Mouse (Mus musculus) lung, embryonic 16.5 days (tissue): Measurements from ENCODE around the gene Cul4a. TPM values are rescaled to one million over a fixed set of nuclear protein-coding genes. Genes with fewer than 3 reads are reported as not detected.
A peak's percentile ranks its signal among the peaks of the same experiment; 100 is the strongest.

ENCODE experiments used
- ATAC-seq: fragments of 200-750 bp; cut with Nextera tagmentation; 2 replicates; pipeline ENCODE4 v1.8.0; 2017; ENCODE audit warnings: low read depth, mild to moderate bottlenecking, moderate library complexity
- H3K27ac ChIP-seq: fragments of 300-500 bp; sonication (generic); 2 replicates; pipeline ENCODE4 v1.5.1; 2014; ENCODE audit warnings: mild to moderate bottlenecking, control low read depth, low read length
- H3K27me3 ChIP-seq: fragments of 300-500 bp; sonication (generic); 2 replicates; pipeline ENCODE4 v1.6.1; 2014; ENCODE audit warnings: low read depth, low read length, mixed read lengths; ENCODE audit not compliant: control insufficient read depth, insufficient read depth
- H3K36me3 ChIP-seq: fragments of 300-500 bp; sonication (generic); 2 replicates; pipeline ENCODE4 v1.6.1; 2014; ENCODE audit warnings: low read length; ENCODE audit not compliant: control insufficient read depth, insufficient read depth
- H3K4me1 ChIP-seq: fragments of 300-500 bp; sonication (generic); replicated peaks from 2 replicates; pipeline ENCODE4 v1.6.1; 2014; ENCODE audit warnings: low read length, mixed read lengths; ENCODE audit not compliant: control insufficient read depth, insufficient read depth
- H3K4me2 ChIP-seq: fragments of 300-500 bp; sonication (generic); 2 replicates; pipeline ENCODE4 v1.6.1; 2014; ENCODE audit warnings: low read depth, low read length, control low read depth
- H3K4me3 ChIP-seq: fragments of 300-500 bp; sonication (generic); 2 replicates; pipeline ENCODE4 v1.5.1; 2014; ENCODE audit warnings: mild to moderate bottlenecking, low read length, control low read depth
- H3K9ac ChIP-seq: fragments of 300-500 bp; sonication (generic); 2 replicates; pipeline ENCODE4 v1.6.1; 2014; ENCODE audit warnings: low read length, control low read depth
- H3K9me3 ChIP-seq: fragments of 300-500 bp; sonication (generic); 2 replicates; pipeline ENCODE4 v1.6.1; 2016; ENCODE audit warnings: low read length; ENCODE audit not compliant: control insufficient read depth
- WGBS: fragments of 180-500 bp; shearing (Covaris S2); extraction: QIAGEN DNeasy Blood & Tissue Kit; methylation state at CpG from one replicate; pipeline ENCODE4 v1.1.7; 2014; 5-methylcytosine and 5-hydroxymethylcytosine counted together
- polyA plus RNA-seq: library from polyadenylated mRNA; unstranded; fragments of >200 nt; fragmentation: Nextera tagmentation; extraction: Ambion mirVana; gene quantifications from 2 replicates; pipeline ENCODE4 v1.2.1, GENCODE M21; 2015

The Cul4a gene
- polyA plus RNA-seq, 1 experiment from 2014 or later: 101 TPM

DNA sequence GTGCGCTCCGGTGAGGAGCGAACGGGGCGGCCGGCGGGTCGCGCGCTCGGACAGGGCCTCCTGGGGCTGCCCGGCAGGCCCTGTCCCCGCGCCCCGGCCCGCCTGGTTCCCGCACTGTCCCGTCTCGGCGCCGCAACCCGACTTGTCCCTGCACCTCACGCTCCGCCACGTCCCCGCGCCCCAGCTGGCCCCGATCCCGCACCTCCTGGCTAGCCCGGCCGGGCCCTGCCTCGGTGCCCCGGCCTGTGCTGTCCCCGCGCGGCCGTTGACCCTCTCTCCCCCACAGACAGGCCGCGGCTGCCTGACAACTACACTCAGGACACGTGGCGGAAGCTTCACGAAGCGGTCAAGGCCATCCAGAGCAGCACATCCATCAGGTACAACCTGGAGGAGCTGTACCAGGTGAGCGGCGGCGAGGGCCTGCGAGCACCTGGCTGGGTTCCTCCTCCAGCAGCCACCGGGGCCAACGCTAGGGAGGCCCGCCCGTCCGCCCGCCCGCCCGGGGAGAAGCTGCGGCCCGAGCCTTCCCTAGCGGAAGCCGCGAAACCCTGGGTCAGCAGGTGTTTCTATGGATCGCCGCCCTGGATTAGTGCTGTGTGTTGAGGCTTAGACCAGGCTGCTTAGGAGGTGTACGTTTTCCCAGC, 609 bp downstream of the Cul4a start:
- ATAC-seq: peak; percentile 53
- no peaks in the 10 kb centered on the region for H3K9me3 ChIP-seq
- H3K4me3 ChIP-seq: peak overlapping the region; percentile 99
- peak overlapping the region; percentile 98 for H3K9ac ChIP-seq
- peaks cover 19% of the 10 kb centered on the region for H3K4me1 ChIP-seq
- H3K27ac ChIP-seq: peak overlapping the region; percentile 72
- peak overlapping the region; percentile 94 for H3K4me2 ChIP-seq
- 0 out of 2 replicates have a peak, but pooled peaks cover 2% of the 10 kb centered on the region for H3K36me3 ChIP-seq
- WGBS: under 1% methylated on average over 44 of the region's 63 CpGs
- H3K27me3 ChIP-seq: no peaks in the 10 kb centered on the region

DNA sequence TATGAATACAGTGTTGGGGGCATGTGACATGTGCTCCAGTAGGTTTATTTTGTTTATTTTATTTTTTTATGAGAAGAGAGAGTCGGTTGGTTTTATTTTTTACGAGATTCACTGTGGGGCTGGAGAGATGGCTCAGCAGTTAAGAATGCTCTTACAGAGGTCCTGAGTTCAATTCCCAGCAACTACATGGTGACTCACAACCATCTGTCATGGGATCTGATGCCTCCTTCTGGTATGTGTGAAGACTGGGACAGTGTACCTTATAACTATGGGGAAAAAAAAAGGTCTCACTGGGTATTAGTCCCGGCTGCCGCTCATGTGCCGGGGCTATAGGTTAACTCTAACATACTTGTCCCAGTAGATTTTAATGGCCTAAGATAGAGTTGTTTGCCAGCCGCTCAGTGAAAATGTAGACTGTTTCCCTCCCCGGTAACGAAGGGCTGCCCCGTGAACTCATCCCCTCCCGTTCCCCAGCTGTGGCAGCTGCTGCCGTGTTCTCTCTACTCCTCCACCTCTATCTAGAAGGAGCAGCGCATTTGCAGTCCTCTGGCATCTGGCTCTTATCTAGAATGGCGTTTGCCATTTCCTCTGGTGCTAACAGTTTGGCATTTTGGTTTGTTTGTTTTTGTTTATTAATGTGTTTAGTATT, 2.7 kb downstream of the Cul4a start:
- no peak overlapping the region for H3K4me3 ChIP-seq
- WGBS: 77% methylated on average over 13 of the region's 13 CpGs
- ATAC-seq: no peak
- no peak overlapping the region for H3K27ac ChIP-seq
- no peaks in the 10 kb centered on the region for H3K27me3 ChIP-seq
- peaks cover 19% of the 10 kb centered on the region for H3K4me1 ChIP-seq
- H3K36me3 ChIP-seq: no peaks in the 10 kb centered on the region
- no peaks in the 10 kb centered on the region for H3K9me3 ChIP-seq
- no peak overlapping the region for H3K4me2 ChIP-seq
- no peak overlapping the region for H3K9ac ChIP-seq

DNA sequence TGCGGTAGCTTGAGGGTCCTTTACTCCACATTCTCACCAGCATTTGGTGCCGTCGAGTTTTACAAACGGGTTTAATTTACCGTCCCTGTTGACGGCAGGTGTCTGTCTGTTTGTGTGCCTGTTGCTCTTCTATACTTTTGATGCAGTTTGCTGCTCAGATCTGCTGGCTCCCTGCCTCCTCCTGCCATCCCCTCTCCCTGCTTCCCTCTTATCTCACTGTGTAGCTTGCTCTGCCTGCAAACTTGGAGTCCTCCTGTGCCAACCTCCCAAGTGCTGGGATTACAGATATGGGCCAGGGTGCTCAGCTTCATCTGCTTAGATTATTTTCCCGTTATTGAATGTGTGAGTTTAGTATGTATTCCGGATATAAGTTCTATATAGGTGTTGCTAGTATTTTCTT, 3.5 kb downstream of the Cul4a start:
- H3K36me3 ChIP-seq: no peaks in the 10 kb centered on the region; the same call in 1 of the 2 replicates
- H3K9me3 ChIP-seq: no peaks in the 10 kb centered on the region
- ATAC-seq: no peak
- WGBS: 85% methylated on average over 8 of the region's 8 CpGs
- H3K27ac ChIP-seq: no peak overlapping the region
- no peak overlapping the region for H3K4me3 ChIP-seq
- no peaks in the 10 kb centered on the region for H3K27me3 ChIP-seq
- no peak overlapping the region for H3K9ac ChIP-seq
- H3K4me1 ChIP-seq: peaks cover 14% of the 10 kb centered on the region
- H3K4me2 ChIP-seq: no peak overlapping the region

DNA sequence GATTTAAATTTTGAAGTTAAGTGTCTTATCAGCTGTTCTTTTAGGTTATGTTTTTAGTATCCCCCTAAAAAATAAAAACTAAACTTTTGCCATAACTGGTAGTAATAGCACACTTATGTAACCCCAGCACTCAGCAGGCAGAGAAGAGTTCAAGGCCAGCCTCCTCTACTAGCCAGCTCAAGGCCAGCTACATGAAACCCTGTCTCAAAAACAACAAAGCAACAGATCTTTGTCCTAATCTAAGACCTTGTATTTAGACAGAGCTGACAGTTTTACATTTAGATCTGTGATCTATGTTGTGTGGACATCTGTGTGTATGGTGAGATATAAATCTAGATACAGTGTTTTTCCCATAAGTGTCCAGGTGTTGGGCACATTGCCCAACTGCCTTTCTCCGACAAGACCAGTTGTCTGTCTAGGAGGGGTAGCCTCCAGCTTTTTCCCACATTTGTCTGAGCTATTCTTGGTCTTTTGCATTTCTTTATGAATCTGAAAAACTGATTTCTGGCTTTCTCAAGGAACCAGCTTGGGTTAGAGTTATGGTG, 4.1 kb downstream of the Cul4a start:
- Histone ChIP-seq H3K4me2 (no peak overlapping the region), H3K9me3 (no peaks in the 10 kb centered on the region), H3K4me1 (peaks cover 12% of the 10 kb centered on the region), H3K9ac (no peak overlapping the region), H3K36me3 (no peaks in the 10 kb centered on the region; the same call in 1 of the 2 replicates), H3K4me3 (no peak overlapping the region), H3K27me3 (no peaks in the 10 kb centered on the region), H3K27ac (no peak overlapping the region)
- WGBS: 46% methylated on average over 1 of the region's 1 CpGs
- ATAC-seq: no peak

DNA sequence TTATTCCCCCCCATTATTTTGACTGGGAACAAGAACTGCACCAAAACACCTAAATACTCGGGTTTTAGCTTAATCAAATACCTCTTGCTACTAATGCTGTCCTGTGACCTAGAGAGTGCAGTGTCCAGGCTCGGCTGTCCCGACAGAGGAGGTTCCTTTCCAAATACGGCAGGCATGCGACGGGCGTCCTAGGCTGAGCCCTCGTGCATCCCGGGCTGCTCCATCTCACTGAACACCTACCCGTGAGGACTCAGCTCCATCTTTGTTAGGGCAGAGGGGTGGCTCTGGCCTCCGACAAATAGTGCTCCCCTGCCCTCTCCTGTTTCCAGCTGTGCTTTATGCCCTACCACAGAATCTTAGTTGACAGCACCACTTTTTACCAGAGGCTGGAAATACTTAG, 6.5 kb downstream of the Cul4a start:
- WGBS: 71% methylated on average over 11 of the region's 11 CpGs
- no peaks in the 10 kb centered on the region for H3K9me3 ChIP-seq
- H3K36me3 ChIP-seq: no peaks in the 10 kb centered on the region; the same call in 1 of the 2 replicates
- H3K4me3 ChIP-seq: no peak overlapping the region
- H3K9ac ChIP-seq: no peak overlapping the region
- H3K27me3 ChIP-seq: no peaks in the 10 kb centered on the region
- peaks cover 6% of the 10 kb centered on the region for H3K4me1 ChIP-seq
- no peak overlapping the region for H3K27ac ChIP-seq
- no peak overlapping the region for H3K4me2 ChIP-seq
- no peak for ATAC-seq

DNA sequence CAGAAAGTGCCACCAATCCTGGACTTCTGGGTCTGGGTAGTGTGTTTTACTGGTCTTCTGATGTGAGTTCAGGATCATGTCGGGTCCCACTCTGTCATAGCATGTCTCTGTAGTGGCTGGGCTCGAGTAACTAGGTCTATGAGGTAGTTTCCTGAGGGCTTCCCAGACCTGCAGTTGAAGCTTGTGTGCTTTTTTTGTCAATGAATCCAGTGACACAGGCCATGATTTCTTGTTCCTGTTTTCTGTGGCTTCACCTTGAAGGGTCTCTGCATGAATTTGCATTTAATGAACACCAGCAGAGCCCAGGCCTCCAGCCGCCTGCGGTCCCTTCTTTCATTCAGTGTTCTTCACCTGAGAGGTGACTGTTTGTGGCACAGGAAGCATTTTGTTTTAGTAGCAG, 7.8 kb downstream of the Cul4a start:
- ATAC-seq: no peak
- H3K27me3 ChIP-seq: no peaks in the 10 kb centered on the region
- H3K9ac ChIP-seq: no peak overlapping the region
- no peaks in the 10 kb centered on the region; the same call in 1 of the 2 replicates for H3K36me3 ChIP-seq
- H3K27ac ChIP-seq: no peak overlapping the region
- 84% methylated on average over 4 of the region's 4 CpGs for WGBS
- H3K9me3 ChIP-seq: no peaks in the 10 kb centered on the region
- no peaks in the 10 kb centered on the region for H3K4me1 ChIP-seq
- H3K4me2 ChIP-seq: no peak overlapping the region
- H3K4me3 ChIP-seq: no peak overlapping the region

DNA sequence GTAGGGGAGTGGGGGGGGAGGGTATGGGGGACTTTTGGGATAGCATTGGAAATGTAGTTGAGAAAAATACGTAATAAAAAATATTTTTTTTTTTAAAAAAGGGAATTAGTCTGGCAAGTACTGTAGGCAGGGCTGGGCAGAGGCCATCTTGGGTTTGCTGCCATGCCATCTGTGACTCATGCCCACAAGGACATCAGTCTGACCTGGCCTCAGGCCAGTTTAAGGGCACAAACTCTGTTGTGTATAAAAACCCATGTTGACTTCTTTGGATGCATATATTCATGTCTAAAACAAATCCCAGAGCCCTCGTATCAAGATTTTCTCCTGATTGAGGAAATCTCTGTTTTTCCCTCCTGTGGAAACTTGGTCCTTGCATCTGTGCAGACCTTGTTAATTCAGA, 11.7 kb downstream of the Cul4a start:
- no peaks in the 10 kb centered on the region; the same call in 1 of the 2 replicates for H3K36me3 ChIP-seq
- no peak overlapping the region for H3K4me3 ChIP-seq
- no peak overlapping the region for H3K27ac ChIP-seq
- no peaks in the 10 kb centered on the region for H3K27me3 ChIP-seq
- H3K9me3 ChIP-seq: no peaks in the 10 kb centered on the region
- ATAC-seq: no peak
- no peak overlapping the region for H3K9ac ChIP-seq
- WGBS: 99% methylated on average over 2 of the region's 2 CpGs
- no peak overlapping the region for H3K4me2 ChIP-seq
- H3K4me1 ChIP-seq: no peaks in the 10 kb centered on the region

DNA sequence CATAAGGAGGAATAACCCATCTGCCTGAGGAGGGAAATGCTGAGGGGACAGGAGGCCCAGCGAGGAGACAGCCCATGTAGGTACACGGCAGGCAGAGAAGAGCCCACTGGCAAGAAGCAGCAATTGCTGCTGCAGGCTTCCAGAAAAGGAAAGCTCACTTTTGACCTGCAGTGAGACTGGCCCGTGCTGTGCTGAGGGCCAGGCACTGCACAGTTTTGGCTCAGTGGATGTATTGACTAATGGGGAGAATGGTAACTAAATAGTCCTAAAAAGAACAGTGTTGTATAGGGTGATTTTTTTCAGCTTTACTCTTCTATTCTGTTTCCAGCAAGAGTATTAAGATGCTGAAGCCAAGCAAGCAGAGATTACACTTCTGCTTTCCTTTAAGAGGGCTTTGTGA, 13.1 kb downstream of the Cul4a start:
- H3K9ac ChIP-seq: no peak overlapping the region
- H3K9me3 ChIP-seq: no peaks in the 10 kb centered on the region
- no peak overlapping the region for H3K27ac ChIP-seq
- H3K4me1 ChIP-seq: no peaks in the 10 kb centered on the region
- no peak for ATAC-seq
- H3K4me3 ChIP-seq: no peak overlapping the region
- H3K4me2 ChIP-seq: no peak overlapping the region
- 79% methylated on average over 3 of the region's 3 CpGs for WGBS
- H3K36me3 ChIP-seq: peaks cover 2% of the 10 kb centered on the region
- H3K27me3 ChIP-seq: no peaks in the 10 kb centered on the region

DNA sequence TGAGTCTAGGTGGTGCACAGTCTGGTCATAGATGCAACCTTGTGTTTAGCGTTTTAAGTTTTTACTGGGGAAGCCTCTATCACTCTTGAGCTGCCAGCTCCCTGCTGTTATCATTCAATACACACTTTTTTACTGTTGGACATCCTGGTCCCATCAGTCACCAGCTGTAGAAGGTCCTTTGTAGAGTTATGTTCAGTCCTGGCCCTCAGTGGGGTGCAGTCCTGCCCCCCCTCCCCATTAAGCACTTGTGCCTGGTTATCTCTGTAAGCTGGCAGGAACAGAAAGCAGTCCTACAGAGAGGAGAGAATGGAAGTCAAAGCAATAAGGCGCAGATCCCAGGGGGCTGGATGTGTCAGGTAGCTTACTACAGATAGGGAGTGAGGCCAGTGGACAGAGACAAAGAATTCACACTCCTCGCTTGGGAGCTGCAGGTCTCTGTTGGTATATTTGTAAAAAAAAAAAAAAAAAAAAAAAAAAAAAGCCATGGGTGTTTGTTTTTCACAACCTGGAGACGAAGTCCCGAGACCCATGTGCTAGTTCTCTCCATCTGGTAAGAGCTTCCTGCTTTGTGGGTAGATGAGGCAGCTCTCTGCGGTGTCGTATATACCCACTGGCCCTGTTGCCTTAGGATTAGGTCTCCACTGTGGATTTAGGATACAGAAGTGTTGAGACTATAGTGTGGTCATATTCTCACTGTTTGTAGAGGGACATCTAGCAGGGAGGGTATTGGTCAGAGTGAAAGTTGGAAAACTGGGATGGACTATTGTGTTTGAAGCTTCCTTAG, 15.7 kb downstream of the Cul4a start:
- Histone ChIP-seq H3K27ac (no peak overlapping the region), H3K36me3 (peaks cover 4% of the 10 kb centered on the region), H3K4me1 (no peaks in the 10 kb centered on the region), H3K9ac (no peak overlapping the region), H3K27me3 (no peaks in the 10 kb centered on the region), H3K4me3 (no peak overlapping the region), H3K4me2 (no peak overlapping the region), H3K9me3 (no peaks in the 10 kb centered on the region)
- no peak for ATAC-seq
- 80% methylated on average over 7 of the region's 7 CpGs for WGBS
